Mouse (Mus musculus) stomach, embryonic 16.5 days (tissue): ENCODE data around the gene Cdh20. TPM values are rescaled to one million over a fixed set of nuclear protein-coding genes. Genes with fewer than 3 reads are reported as not detected.
A peak's percentile ranks its signal among the peaks of the same experiment; 100 is the strongest.

Experiments
- ATAC-seq: fragments of 200-750 bp; cut with Nextera tagmentation; 2 replicates; pipeline ENCODE4 v1.8.0; 2017; ENCODE audit warnings: moderate number of reproducible peaks, moderate TSS enrichment; ENCODE audit not compliant: insufficient read depth, low FRiP score
- H3K27ac ChIP-seq: fragments of 300-500 bp; sonication (generic); 2 replicates; pipeline ENCODE4 v1.5.1; 2014; ENCODE audit warnings: low read length
- H3K27me3 ChIP-seq: fragments of 300-500 bp; sonication (generic); 2 replicates; pipeline ENCODE4 v1.6.1; 2014; ENCODE audit warnings: low read length, control low read depth, mixed read lengths; ENCODE audit not compliant: control insufficient read depth, insufficient read depth
- H3K36me3 ChIP-seq: fragments of 300-500 bp; sonication (generic); 2 replicates; pipeline ENCODE4 v1.6.1; 2014; ENCODE audit warnings: low read length; ENCODE audit not compliant: control insufficient read depth, insufficient read depth
- H3K4me1 ChIP-seq: fragments of 300-500 bp; sonication (generic); 2 replicates; pipeline ENCODE4 v1.6.1; 2014; ENCODE audit warnings: low read length, control low read depth, mixed read lengths; ENCODE audit not compliant: control insufficient read depth, insufficient read depth
- H3K4me2 ChIP-seq: fragments of 300-500 bp; sonication (generic); 2 replicates; pipeline ENCODE4 v1.6.1; 2014; ENCODE audit warnings: low read depth, low read length, mixed read lengths
- H3K4me3 ChIP-seq: fragments of 300-500 bp; sonication (generic); replicated peaks from 2 replicates; pipeline ENCODE4 v1.5.1; 2014; ENCODE audit warnings: mild to moderate bottlenecking, low read length
- H3K9ac ChIP-seq: fragments of 300-500 bp; sonication (generic); 2 replicates; pipeline ENCODE4 v1.6.1; 2014; ENCODE audit warnings: low read length
- H3K9me3 ChIP-seq: fragments of 300-500 bp; sonication (generic); replicated peaks from 2 replicates; pipeline ENCODE4 v1.6.1; 2016; ENCODE audit warnings: low read length, control low read depth; ENCODE audit not compliant: control insufficient read depth
- WGBS: fragments of 180-500 bp; shearing (Covaris S2); extraction: QIAGEN DNeasy Blood & Tissue Kit; methylation state at CpG from one replicate; pipeline ENCODE4 v1.1.7; 2014; 5-methylcytosine and 5-hydroxymethylcytosine counted together
- polyA plus RNA-seq: library from polyadenylated mRNA; unstranded; fragments of >200 nt; fragmentation: Nextera tagmentation; extraction: Ambion mirVana; gene quantifications from 2 replicates; pipeline ENCODE4 v1.2.1, GENCODE M21; 2015

The Cdh20 gene
- polyA plus RNA-seq = 0.11 and 0.17 TPM in 2 replicates

GRCm38 (mm10) chr1:104768371-104769249 lies at the start of gene Cdh20:
Cdh20 (plus strand) TSS chr1:104768529.
- WGBS = under 1% methylated on average over 46 of the region's 46 CpGs

GRCm38 (mm10) chr1:104746816-104747215 lies 21.5 kb upstream of the Cdh20 start:
- no peak overlapping the region for H3K27ac ChIP-seq
- no peaks in the 10 kb centered on the region for H3K9me3 ChIP-seq
- H3K36me3 ChIP-seq = no peaks in the 10 kb centered on the region
- 7% methylated on average over 1 of the region's 1 CpGs for WGBS
- no peak overlapping the region for H3K4me2 ChIP-seq
- ATAC-seq = no peak
- no peaks in the 10 kb centered on the region for H3K4me1 ChIP-seq
- no peaks in the 10 kb centered on the region for H3K27me3 ChIP-seq
- no peak overlapping the region for H3K4me3 ChIP-seq
- no peak overlapping the region for H3K9ac ChIP-seq

More at GRCm38 (mm10) chr1:104768371-104769249, at the start of gene Cdh20:
- H3K36me3 ChIP-seq = no peaks in the 10 kb centered on the region
- peak; percentile 33 for ATAC-seq
- peak within 1 kb of the TSS; percentile 54 for H3K9ac ChIP-seq
- peaks cover 5% of the 10 kb centered on the region for H3K27me3 ChIP-seq
- no peaks in the 10 kb centered on the region for H3K9me3 ChIP-seq
- H3K4me3 ChIP-seq = peak within 1 kb of the TSS; percentile 48
- H3K4me2 ChIP-seq = peak within 1 kb of the TSS; percentile 80
- H3K4me1 ChIP-seq = peaks cover 5% of the 10 kb centered on the region; the same call in 1 of the 2 replicates
- no peak within 1 kb of the TSS for H3K27ac ChIP-seq

- Histone ChIP-seq H3K27me3 (no peaks in the 10 kb centered on the region), H3K27ac (no peak overlapping the region), H3K4me2 (no peak overlapping the region), H3K9me3 (no peaks in the 10 kb centered on the region), H3K9ac (no peak overlapping the region), H3K4me3 (no peak overlapping the region), H3K36me3 (no peaks in the 10 kb centered on the region), H3K4me1 (no peaks in the 10 kb centered on the region)
- no peak for ATAC-seq
- 46% methylated on average over 4 of the region's 4 CpGs for WGBS
These were observed 20.9 kb upstream of the Cdh20 start for GRCm38 (mm10) chr1:104747438-104747837.

GRCm38 (mm10) chr1:104754483-104754882 lies 13.8 kb upstream of the Cdh20 start:
- no peak for ATAC-seq
- H3K4me1 ChIP-seq = no peaks in the 10 kb centered on the region
- no peaks in the 10 kb centered on the region for H3K9me3 ChIP-seq
- H3K27ac ChIP-seq = no peak overlapping the region
- H3K4me3 ChIP-seq = no peak overlapping the region
- H3K4me2 ChIP-seq = no peak overlapping the region
- 67% methylated on average over 8 of the region's 8 CpGs for WGBS
- H3K9ac ChIP-seq = no peak overlapping the region
- no peaks in the 10 kb centered on the region for H3K27me3 ChIP-seq
- no peaks in the 10 kb centered on the region for H3K36me3 ChIP-seq

GRCm38 (mm10) chr1:104755896-104756295 lies 12.4 kb upstream of the Cdh20 start:
- no peaks in the 10 kb centered on the region for H3K4me1 ChIP-seq
- H3K27me3 ChIP-seq = no peaks in the 10 kb centered on the region
- H3K4me2 ChIP-seq = no peak overlapping the region
- no peak overlapping the region for H3K27ac ChIP-seq
- no peak overlapping the region for H3K9ac ChIP-seq
- WGBS = 36% methylated on average over 4 of the region's 4 CpGs
- no peak overlapping the region for H3K4me3 ChIP-seq
- H3K36me3 ChIP-seq = no peaks in the 10 kb centered on the region
- no peak for ATAC-seq
- no peaks in the 10 kb centered on the region for H3K9me3 ChIP-seq

GRCm38 (mm10) chr1:104769250-104769607 lies 900 bp downstream of the Cdh20 start:
- Histone ChIP-seq H3K36me3 (no peaks in the 10 kb centered on the region), H3K4me2 (peak overlapping the region; percentile 80), H3K9me3 (no peaks in the 10 kb centered on the region), H3K4me1 (peaks cover 5% of the 10 kb centered on the region; the same call in 1 of the 2 replicates), H3K27ac (no peak overlapping the region), H3K9ac (0 out of 2 replicates have a peak overlapping the region, but pooled peaks have one; percentile 54), H3K4me3 (peak overlapping the region; percentile 48), H3K27me3 (peaks cover 5% of the 10 kb centered on the region)
- 2% methylated on average over 12 of the region's 12 CpGs for WGBS
- ATAC-seq = peak; percentile 50; the same call in 1 of the 2 replicates

- no peak overlapping the region for H3K9ac ChIP-seq
- ATAC-seq = no peak
- H3K4me3 ChIP-seq = no peak overlapping the region
- H3K36me3 ChIP-seq = no peaks in the 10 kb centered on the region
- no peak overlapping the region for H3K27ac ChIP-seq
- 69% methylated on average over 4 of the region's 4 CpGs for WGBS
- H3K4me1 ChIP-seq = peaks cover 5% of the 10 kb centered on the region; the same call in 1 of the 2 replicates
- peaks cover 5% of the 10 kb centered on the region for H3K27me3 ChIP-seq
- no peaks in the 10 kb centered on the region for H3K9me3 ChIP-seq
- H3K4me2 ChIP-seq = no peak overlapping the region
These were observed 3.6 kb downstream of the Cdh20 start for GRCm38 (mm10) chr1:104771937-104772336.

GRCm38 (mm10) chr1:104773207-104773606 lies 4.9 kb downstream of the Cdh20 start:
- H3K9me3 ChIP-seq = no peaks in the 10 kb centered on the region
- H3K9ac ChIP-seq = no peak overlapping the region
- no peak overlapping the region for H3K4me3 ChIP-seq
- H3K27ac ChIP-seq = no peak overlapping the region
- H3K4me2 ChIP-seq = no peak overlapping the region
- H3K27me3 ChIP-seq = peaks cover 5% of the 10 kb centered on the region
- 73% methylated on average over 2 of the region's 2 CpGs for WGBS
- H3K36me3 ChIP-seq = no peaks in the 10 kb centered on the region
- H3K4me1 ChIP-seq = peaks cover 5% of the 10 kb centered on the region; the same call in 1 of the 2 replicates
- ATAC-seq = no peak

GRCm38 (mm10) chr1:104793488-104793887 lies 25.2 kb downstream of the Cdh20 start:
- Histone ChIP-seq H3K36me3 (no peaks in the 10 kb centered on the region), H3K4me1 (no peaks in the 10 kb centered on the region), H3K9me3 (no peaks in the 10 kb centered on the region), H3K9ac (no peak overlapping the region), H3K4me2 (no peak overlapping the region), H3K4me3 (no peak overlapping the region), H3K27ac (no peak overlapping the region), H3K27me3 (no peaks in the 10 kb centered on the region)
- ATAC-seq = no peak
- WGBS = 75% methylated on average over 3 of the region's 3 CpGs
